Comparison of ENCODE assay signal across 17 mouse cellular contexts in the genomic region with DNA sequence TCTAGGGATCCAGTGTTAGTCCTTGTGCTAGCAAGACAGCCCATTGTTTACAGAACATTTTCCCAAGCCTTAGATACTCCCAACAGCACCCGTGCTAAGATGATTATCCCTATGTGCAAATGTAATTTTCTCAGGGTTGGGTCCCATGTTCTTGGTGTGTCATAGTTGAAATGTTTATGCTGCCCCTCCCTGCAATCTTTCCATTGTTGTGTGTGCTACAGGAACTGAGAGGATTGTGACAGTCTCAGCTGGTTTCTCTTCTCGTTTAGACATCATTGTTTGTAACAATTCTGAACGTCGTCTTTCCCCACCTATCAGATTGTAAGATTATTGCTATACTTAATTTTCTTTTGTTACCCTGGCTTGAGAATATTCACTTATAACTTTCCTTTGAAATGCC.
DNase-seq lines count a peak whose midpoint lies in the region; ATAC-seq lines count a peak whose summit lies in the region.
"Had no signal": no experiment of that assay in that cellular context is flagged by ENCODE, and none has a peak within 500 bp of the region (broad histone marks: within the 10 kb centered on the region; RNA-seq: fewer than 3 reads in every experiment).

No protein-coding gene starts in this region.

- ATAC-seq in granulocyte monocyte progenitor cell, adult 5-6 weeks (replicated peaks; ENCODE audit: poor library complexity, severe bottlenecking), result peak; percentile 95
- peak; percentile 85 for ATAC-seq in neutrophil, adult 5-6 weeks (ENCODE audit: extremely low read depth, insufficient number of reproducible peaks, low FRiP score, poor library complexity, severe bottlenecking)
- no peak for ATAC-seq in hindbrain, embryonic 14.5 days (ENCODE audit: low FRiP score)
- no peak for ATAC-seq in kidney, embryonic 16.5 days (ENCODE audit: low FRiP score, low TSS enrichment)
- ATAC-seq: forebrain, embryonic 14.5 days; hindbrain, postnatal 0 days; liver, postnatal 0 days had no signal

- H3K4me2 ChIP-seq in hindbrain, embryonic 14.5 days (replicated peaks), result no peak overlapping the region
- H3K4me2 ChIP-seq in kidney, embryonic 16.5 days (replicated peaks; ENCODE audit: low read depth, low read length), result no peak overlapping the region
- H3K4me2 ChIP-seq: limb, embryonic 13.5 days; stomach, embryonic 15.5 days had no signal

- H3K36me3 ChIP-seq in hindbrain, embryonic 14.5 days (replicated peaks; ENCODE audit: control insufficient read depth, insufficient read depth), result no peaks in the 10 kb centered on the region
- H3K36me3 ChIP-seq in kidney, embryonic 16.5 days (ENCODE audit: insufficient read depth, low read length), result no peaks in the 10 kb centered on the region
- H3K36me3 ChIP-seq: G1E; limb, embryonic 13.5 days; midbrain, embryonic 10.5 days; stomach, embryonic 15.5 days had no signal

- H3K4me1 ChIP-seq in hindbrain, embryonic 14.5 days (replicated peaks; ENCODE audit: control insufficient read depth, insufficient read depth, low read length), result no peaks in the 10 kb centered on the region
- H3K4me1 ChIP-seq in kidney, embryonic 16.5 days (ENCODE audit: insufficient read depth, low read length), result no peaks in the 10 kb centered on the region
- H3K4me1 ChIP-seq: limb, embryonic 13.5 days; midbrain, embryonic 10.5 days; stomach, embryonic 15.5 days had no signal

- intact Hi-C loops in heart, postnatal 14 days (cut with DNase I), result no loop called here

- H3K27me3 ChIP-seq in hindbrain, embryonic 14.5 days (ENCODE audit: control insufficient read depth, insufficient read depth, low read length), result no peaks in the 10 kb centered on the region
- H3K27me3 ChIP-seq in kidney, embryonic 16.5 days (ENCODE audit: insufficient read depth, low read length), result no peaks in the 10 kb centered on the region
- H3K27me3 ChIP-seq: limb, embryonic 13.5 days; stomach, embryonic 15.5 days had no signal

- H3K9me3 ChIP-seq in hindbrain, embryonic 14.5 days (ENCODE audit: control insufficient read depth, low read length), result no peaks in the 10 kb centered on the region
- no peaks in the 10 kb centered on the region for H3K9me3 ChIP-seq in kidney, embryonic 16.5 days (ENCODE audit: low read length)
- H3K9me3 ChIP-seq: limb, embryonic 13.5 days; midbrain, embryonic 10.5 days; stomach, embryonic 15.5 days had no signal

- H3K27ac ChIP-seq in hindbrain, embryonic 14.5 days, result no peak overlapping the region
- no peak overlapping the region for H3K27ac ChIP-seq in kidney, embryonic 16.5 days (ENCODE audit: low read length)
- H3K27ac ChIP-seq: hindbrain, postnatal 0 days; limb, embryonic 13.5 days; midbrain, embryonic 10.5 days; stomach, embryonic 15.5 days had no signal

- no peak overlapping the region for H3K4me3 ChIP-seq in hindbrain, embryonic 14.5 days (replicated peaks; ENCODE audit: low read length)
- H3K4me3 ChIP-seq in kidney, embryonic 16.5 days (ENCODE audit: low read length), result no peak overlapping the region
- H3K4me3 ChIP-seq: limb, embryonic 13.5 days; midbrain, embryonic 10.5 days; stomach, embryonic 15.5 days had no signal

- 86% methylated on average over 4 of the region's 4 CpGs for WGBS in hindbrain, embryonic 14.5 days
- 84% methylated on average over 4 of the region's 4 CpGs for WGBS in kidney, embryonic 16.5 days

- no peak overlapping the region for H3K9ac ChIP-seq in hindbrain, embryonic 14.5 days
- H3K9ac ChIP-seq in kidney, embryonic 16.5 days (replicated peaks; ENCODE audit: low read length), result no peak overlapping the region
- H3K9ac ChIP-seq: limb, embryonic 13.5 days; liver, postnatal 0 days; stomach, embryonic 15.5 days had no signal

- DNase-seq in heart, adult 8-10 months (ENCODE audit: low spot score), result peak; percentile 13
- DNase-seq in heart, postnatal 14 days, result no peak
- peak; percentile 60 to 71 for DNase-seq in B cell, adult 2 months
- DNase-seq in hindbrain, embryonic 14.5 days (ENCODE audit: low spot score), result no peak
- DNase-seq in cerebellum, adult 8-10 months, result no peak
- DNase-seq: adrenal gland, postnatal 10 days; cerebellum, postnatal 10 days; liver, postnatal 0 days had no signal

Comparison
In these comparisons a context has a peak if more than half of its experiments do, and no peak if none do; other contexts are left out.
1. DNase-seq: peak in heart, adult 8-10 months (single experiment) and B cell, adult 2 months (2 of 2); none in heart, postnatal 14 days (0 of 2), hindbrain, embryonic 14.5 days (single experiment) and cerebellum, adult 8-10 months (single experiment).
2. ATAC-seq: peak in granulocyte monocyte progenitor cell, adult 5-6 weeks (single experiment) and neutrophil, adult 5-6 weeks (single experiment); none in hindbrain, embryonic 14.5 days (single experiment) and kidney, embryonic 16.5 days (single experiment).